Mouse (Mus musculus) frontal cortex, postnatal 14 days (tissue): ENCODE data around the gene Ints12.

Experiments
- DNase-seq, 2 experiments: peaks; one replicate each; pipeline ENCODE4 v3.0.0; 2022; ENCODE audit warnings: low spot score in 2 of 2

Ints12 gene

GRCm38 (mm10) chr3:133144511-133145147 lies 53.0 kb downstream of the Ints12 start:
- DNase-seq, result no peak

DNA sequence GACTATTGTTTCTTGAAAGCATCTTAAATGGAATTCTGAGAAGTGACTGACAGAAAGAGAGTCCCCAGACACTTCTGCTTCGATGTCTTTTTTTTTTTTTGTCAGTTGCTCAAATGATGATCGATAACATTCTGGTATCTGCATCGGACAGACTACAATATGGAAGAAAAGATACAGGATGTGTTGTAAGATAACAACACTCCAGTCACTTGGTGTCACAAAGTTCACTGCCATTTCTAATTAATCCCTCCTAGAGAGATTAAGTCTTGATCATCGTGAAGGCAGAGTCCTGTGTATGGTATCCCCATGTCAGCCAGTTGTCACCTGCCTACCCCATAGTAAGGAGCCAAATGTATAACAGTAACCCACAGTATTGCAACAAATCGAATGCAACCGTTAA lies 60.0 kb downstream of the Ints12 start:
- DNase-seq, result no peak

DNA sequence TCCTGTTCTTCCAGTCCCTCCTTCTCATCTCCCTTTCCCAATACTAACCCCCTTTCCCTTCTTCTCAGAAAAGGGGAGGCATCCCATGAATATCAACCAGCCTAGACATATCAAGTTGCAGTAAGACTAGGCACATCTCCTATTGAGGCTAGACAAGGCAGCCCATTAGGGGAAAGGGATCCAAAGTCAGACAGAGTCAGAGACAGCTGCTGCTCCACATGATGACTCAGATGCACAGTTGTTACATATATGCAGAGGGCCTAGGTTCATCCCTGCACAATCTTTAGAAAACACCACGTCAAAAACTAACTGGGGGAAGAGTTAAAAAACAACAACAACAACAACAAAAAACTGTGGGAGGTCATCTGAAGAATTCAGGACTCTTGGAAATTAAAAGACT lies 61.2 kb downstream of the Ints12 start:
- no peak for DNase-seq

GRCm38 (mm10) chr3:133153629-133154028 lies 62.0 kb downstream of the Ints12 start:
- DNase-seq, result no peak

- DNase-seq, result no peak
Observed at GRCm38 (mm10) chr3:133154683-133155082, 63.0 kb downstream of the Ints12 start.

GRCm38 (mm10) chr3:133158260-133158659 lies 66.6 kb downstream of the Ints12 start:
- no peak for DNase-seq
